Mouse (Mus musculus) megakaryocyte, adult 5-6 weeks (primary cell): Measurements from ENCODE around the gene Srsf7. TPM values are rescaled to one million over a fixed set of nuclear protein-coding genes. Genes with fewer than 3 reads are reported as not detected.

ENCODE experiments used
- ATAC-seq: 2 replicates; pipeline ENCODE4 v1.8.0; 2016; ENCODE audit warnings: mild to moderate bottlenecking, inconsistent platforms; ENCODE audit not compliant: poor library complexity, severe bottlenecking
- total RNA-seq, 2 experiments: library from RNA; stranded (forward) in 1 of 2; stranded (reverse) in 1 of 2; fragments of 153-499, 151-499 nt in 1 of 2; fragments of 221-1000, 200-1000 nt in 1 of 2; gene quantifications; 2 replicates each; pipeline versions ENCODE4 v1.2.3 to v1.2.4; 2015 to 2017

Gene Srsf7
- total RNA-seq, 2 experiments from 2014 or later: 271 to 324 TPM

- ATAC-seq: no peak
These were observed 46.7 kb downstream of the Srsf7 start for GRCm38 (mm10) chr17:80160454-80160853.

GRCm38 (mm10) chr17:80157489-80157888 lies 49.6 kb downstream of the Srsf7 start:
- no peak for ATAC-seq

GRCm38 (mm10) chr17:80156905-80157304 lies 50.2 kb downstream of the Srsf7 start:
- ATAC-seq: no peak

- ATAC-seq: no peak
These were observed 53.5 kb downstream of the Srsf7 start for GRCm38 (mm10) chr17:80153631-80154030.

GRCm38 (mm10) chr17:80152767-80153630 lies 54.1 kb downstream of the Srsf7 start:
- ATAC-seq: no peak

GRCm38 (mm10) chr17:80151353-80151752 lies 55.8 kb downstream of the Srsf7 start:
- no peak for ATAC-seq

Other genes starting within 250 kb of the Srsf7 start
- gene Hnrnpll, start 145.0 kb downstream of the Srsf7 start, total RNA-seq (2015): 97.4 and 108 TPM in 2 replicates
- gene Hnrnpll, start 145.0 kb downstream of the Srsf7 start, total RNA-seq (2017): 53.1 and 65.2 TPM in 2 replicates
- gene Galm, start 79.8 kb downstream of the Srsf7 start, total RNA-seq (2015): 6.3 and 8.2 TPM in 2 replicates
- 3.0 and 5.1 TPM in 2 replicates for gene Galm, start 79.8 kb downstream of the Srsf7 start, total RNA-seq (2017)
- gene Ttc39d, start 153 bp upstream of the Srsf7 start, total RNA-seq (2015): not detected in 2 replicates
- gene Ttc39d, start 153 bp upstream of the Srsf7 start, total RNA-seq (2017): 0.15 TPM in 1 of 2 replicates, not detected in the other
- gene Gemin6, start 17.1 kb upstream of the Srsf7 start, total RNA-seq (2015): 13.7 and 21.6 TPM in 2 replicates
- 13.4 and 16.2 TPM in 2 replicates for gene Gemin6, start 17.1 kb upstream of the Srsf7 start, total RNA-seq (2017)
- 1.6 and 7.1 TPM in 2 replicates for gene Morn2, start 82.9 kb upstream of the Srsf7 start, total RNA-seq (2015)
- 0.77 and 1.4 TPM in 2 replicates for gene Morn2, start 82.9 kb upstream of the Srsf7 start, total RNA-seq (2017)
- gene Dhx57, start 83.2 kb upstream of the Srsf7 start, total RNA-seq (2015): 12.2 TPM in 2 replicates
- 18.2 and 20.9 TPM in 2 replicates for gene Dhx57, start 83.2 kb upstream of the Srsf7 start, total RNA-seq (2017)
- 0.57 TPM in 1 of 2 replicates, not detected in the other for gene Arhgef33, start 100.1 kb upstream of the Srsf7 start, total RNA-seq (2015)
- gene Arhgef33, start 100.1 kb upstream of the Srsf7 start, total RNA-seq (2017): not detected in 2 replicates
- gene Gm10190, start 166.2 kb upstream of the Srsf7 start, total RNA-seq (2015): not detected in 2 replicates
- not detected in 2 replicates for gene Gm10190, start 166.2 kb upstream of the Srsf7 start, total RNA-seq (2017)